Mouse (Mus musculus) megakaryocyte, embryonic 14.5 days (primary cell): ENCODE data around the gene Otub2. TPM values are rescaled to one million over a fixed set of nuclear protein-coding genes. Genes with fewer than 3 reads are reported as not detected.
A peak's percentile ranks its signal among the peaks of the same experiment; 100 is the strongest.

Experiments
- H3K27me3 ChIP-seq: replicated peaks from 2 replicates; pipeline ENCODE3; 2012; ENCODE audit warnings: inconsistent platforms
- H3K36me3 ChIP-seq: replicated peaks from 2 replicates; pipeline ENCODE3; 2012; ENCODE audit warnings: low read length, inconsistent platforms, mixed read lengths
- H3K4me1 ChIP-seq: 2 replicates; pipeline ENCODE4 v1.6.1; 2012; ENCODE audit warnings: inconsistent platforms
- H3K4me3 ChIP-seq: replicated peaks from 2 replicates; pipeline ENCODE3; 2012; ENCODE audit warnings: moderate library complexity, mild to moderate bottlenecking, inconsistent platforms
- H3K9me3 ChIP-seq: 2 replicates; pipeline ENCODE4 v1.6.1; 2012; ENCODE audit warnings: inconsistent platforms
- FLI1 ChIP-seq: IDR thresholded peaks from 2 replicates; pipeline ENCODE4 v1.6.1; 2012; ENCODE audit warnings: low read length, inconsistent platforms, mixed read lengths
- GATA1 ChIP-seq: IDR thresholded peaks from 3 replicates; pipeline ENCODE4 v1.6.1; 2012; ENCODE audit warnings: mixed read lengths, low read length, inconsistent platforms, borderline replicate concordance
- polyA plus RNA-seq: library from polyadenylated mRNA; stranded (reverse); fragments of >175 nt; gene quantifications from 2 replicates; pipeline ENCODE4 v1.2.3, GENCODE M21; 2012; ENCODE audit warnings: low replicate concordance; ENCODE audit not compliant: insufficient read depth

Gene Otub2
- polyA plus RNA-seq, 1 experiment, result 0.66 TPM

- Histone ChIP-seq H3K27me3 (peaks cover 60% of the 10 kb centered on the region), H3K4me1 (peaks cover 14% of the 10 kb centered on the region), H3K36me3 (no peaks in the 10 kb centered on the region), H3K9me3 (no peaks in the 10 kb centered on the region), H3K4me3 (no peak overlapping the region)
- TF ChIP-seq FLI1, result no peak
- TF ChIP-seq GATA1, result no peak
Observed at GRCm38 (mm10) chr12:103368326-103368669, 20.2 kb upstream of the Otub2 start.

- Histone ChIP-seq H3K9me3 (no peaks in the 10 kb centered on the region), H3K27me3 (peaks cover 62% of the 10 kb centered on the region), H3K4me3 (peak overlapping the region; percentile 62)
Observed at GRCm38 (mm10) chr12:103368777-103369176, 19.7 kb upstream of the Otub2 start.

GRCm38 (mm10) chr12:103370861-103371260, 17.6 kb upstream of the Otub2 start:
- H3K4me3 ChIP-seq, result no peak overlapping the region

More at GRCm38 (mm10) chr12:103368777-103369176, 19.7 kb upstream of the Otub2 start:
- H3K4me1 ChIP-seq, result peaks cover 14% of the 10 kb centered on the region
- H3K36me3 ChIP-seq, result no peaks in the 10 kb centered on the region
- TF ChIP-seq FLI1, result no peak
- no peak for TF ChIP-seq GATA1

GRCm38 (mm10) chr12:103371711-103372110, 16.8 kb upstream of the Otub2 start:
- Histone ChIP-seq H3K36me3 (no peaks in the 10 kb centered on the region), H3K27me3 (peaks cover 54% of the 10 kb centered on the region), H3K9me3 (peaks cover 7% of the 10 kb centered on the region; the same call in 1 of the 2 replicates), H3K4me3 (no peak overlapping the region), H3K4me1 (peaks cover 14% of the 10 kb centered on the region)
- TF ChIP-seq GATA1 (no peak), FLI1 (no peak)

More at GRCm38 (mm10) chr12:103370861-103371260, 17.6 kb upstream of the Otub2 start:
- TF ChIP-seq FLI1 (no peak), GATA1 (no peak)
- peaks cover 56% of the 10 kb centered on the region for H3K27me3 ChIP-seq
- peaks cover 7% of the 10 kb centered on the region; the same call in 1 of the 2 replicates for H3K9me3 ChIP-seq
- H3K36me3 ChIP-seq, result no peaks in the 10 kb centered on the region
- peaks cover 14% of the 10 kb centered on the region for H3K4me1 ChIP-seq

- Histone ChIP-seq H3K4me1 (peaks cover 2% of the 10 kb centered on the region; the same call in 1 of the 2 replicates), H3K9me3 (peaks cover 7% of the 10 kb centered on the region; the same call in 1 of the 2 replicates), H3K4me3 (peak overlapping the region; percentile 38), H3K36me3 (no peaks in the 10 kb centered on the region), H3K27me3 (peaks cover 44% of the 10 kb centered on the region)
- no peak for TF ChIP-seq GATA1
- TF ChIP-seq FLI1, result no peak
Observed at GRCm38 (mm10) chr12:103373530-103374236, 14.8 kb upstream of the Otub2 start.

- TF ChIP-seq GATA1 (no peak), FLI1 (no peak)
- Histone ChIP-seq H3K27me3 (peaks cover 36% of the 10 kb centered on the region), H3K36me3 (no peaks in the 10 kb centered on the region), H3K4me1 (no peaks in the 10 kb centered on the region; the same call in 1 of the 2 replicates), H3K4me3 (no peak overlapping the region), H3K9me3 (peaks cover 14% of the 10 kb centered on the region; the same call in 1 of the 2 replicates)
Observed at GRCm38 (mm10) chr12:103376124-103376523, 12.4 kb upstream of the Otub2 start.

GRCm38 (mm10) chr12:103376774-103377173, 11.7 kb upstream of the Otub2 start:
- peaks cover 36% of the 10 kb centered on the region for H3K27me3 ChIP-seq
- peaks cover 14% of the 10 kb centered on the region; the same call in 1 of the 2 replicates for H3K9me3 ChIP-seq
- no peak overlapping the region for H3K4me3 ChIP-seq
- TF ChIP-seq FLI1 (no peak), GATA1 (no peak)
- H3K36me3 ChIP-seq, result no peaks in the 10 kb centered on the region
- H3K4me1 ChIP-seq, result no peaks in the 10 kb centered on the region; the same call in 1 of the 2 replicates

GRCm38 (mm10) chr12:103380226-103380625, 8.3 kb upstream of the Otub2 start:
- TF ChIP-seq GATA1 (no peak), FLI1 (no peak)
- H3K9me3 ChIP-seq, result peaks cover 7% of the 10 kb centered on the region; the same call in 1 of the 2 replicates
- peaks cover 19% of the 10 kb centered on the region for H3K27me3 ChIP-seq
- H3K4me3 ChIP-seq, result no peak overlapping the region
- H3K4me1 ChIP-seq, result peaks cover 15% of the 10 kb centered on the region
- H3K36me3 ChIP-seq, result no peaks in the 10 kb centered on the region

- TF ChIP-seq FLI1 (no peak), GATA1 (no peak)
- peak overlapping the region; percentile 95 for H3K4me3 ChIP-seq
- H3K9me3 ChIP-seq, result no peaks in the 10 kb centered on the region
- peaks cover 81% of the 10 kb centered on the region for H3K4me1 ChIP-seq
- no peaks in the 10 kb centered on the region for H3K27me3 ChIP-seq
- H3K36me3 ChIP-seq, result peaks cover 6% of the 10 kb centered on the region
Observed at GRCm38 (mm10) chr12:103389348-103389727, 856 bp downstream of the Otub2 start.

- no peaks in the 10 kb centered on the region for H3K9me3 ChIP-seq
- peaks cover 75% of the 10 kb centered on the region for H3K4me1 ChIP-seq
- H3K4me3 ChIP-seq, result no peak overlapping the region
- H3K27me3 ChIP-seq, result no peaks in the 10 kb centered on the region
- peaks cover 6% of the 10 kb centered on the region for H3K36me3 ChIP-seq
- TF ChIP-seq FLI1 (no peak), GATA1 (no peak)
Observed at GRCm38 (mm10) chr12:103389982-103390381, 1.5 kb downstream of the Otub2 start.
